Mouse (Mus musculus): ENCODE results near the gene Gm11115.

Gene Gm11115

GRCm38 (mm10) chr5:88153999-88154398, at the start of gene Gm11115:
Gene Gm11115 (minus strand): TSS chr5:88154099.
- POLR2A ChIA-PET, result no interaction called here
- CTCF ChIA-PET, result interaction anchor here in 1 of 4 experiments (0.7 kb wide), 1 partner anchor 456 kb away, joined by 5 read pairs; no protein-coding TSS in a partner anchor

GRCm38 (mm10) chr5:88111430-88111829, 42.5 kb downstream of the Gm11115 start, which contains the start of gene Gm11116:
Gene Gm11116 (minus strand): TSS chr5:88111530.
- ChIA-PET POLR2A (interaction anchor here in 1 of 4 experiments (1.0 kb wide), 1 partner anchor 124 kb away, joined by 3 read pairs; no protein-coding TSS in a partner anchor), CTCF (interaction anchor here in 2 of 4 experiments (0.6 kb wide), 2 partner anchors 252 to 751 kb away, joined by 4 to 5 read pairs; no protein-coding TSS in a partner anchor)
